Mouse (Mus musculus): ENCODE measurements around the gene Prkag2.
"Not testable (repeated sequence)": the region's sequence is repeated elsewhere in the genome, so short reads cannot be mapped to it uniquely, and the experiment has no call there.

Prkag2 gene

GRCm38 (mm10) chr5:24826056-24826770, 274.2 kb downstream of the Prkag2 start:
- no peak for DNase-seq (ENCODE audit: low spot score in 2 of 2)

- DNase-seq (ENCODE audit: low spot score in 2 of 2): no peak
These were observed 274.9 kb downstream of the Prkag2 start for GRCm38 (mm10) chr5:24825365-24826055.

- DNase-seq (ENCODE audit: low spot score in 2 of 2): no peak
These were observed 276.5 kb downstream of the Prkag2 start for GRCm38 (mm10) chr5:24823864-24824405.

GRCm38 (mm10) chr5:24822781-24823180, 277.7 kb downstream of the Prkag2 start:
- DNase-seq (ENCODE audit: low spot score in 2 of 2): no peak

GRCm38 (mm10) chr5:24822231-24822630, 278.2 kb downstream of the Prkag2 start:
- not testable (repeated sequence) for DNase-seq (ENCODE audit: low spot score in 2 of 2)

GRCm38 (mm10) chr5:24821403-24821841, 279.0 kb downstream of the Prkag2 start:
- no peak for DNase-seq (ENCODE audit: low spot score in 2 of 2)

GRCm38 (mm10) chr5:24820627-24821026, 279.8 kb downstream of the Prkag2 start:
- no peak for DNase-seq (ENCODE audit: low spot score in 2 of 2)

GRCm38 (mm10) chr5:24817191-24817590, 283.3 kb downstream of the Prkag2 start:
- DNase-seq (ENCODE audit: low spot score in 2 of 2): no peak

- DNase-seq (ENCODE audit: low spot score in 2 of 2): no peak
These were observed 286.5 kb downstream of the Prkag2 start for GRCm38 (mm10) chr5:24813946-24814345.

- DNase-seq (ENCODE audit: low spot score in 2 of 2): no peak
These were observed 287.4 kb downstream of the Prkag2 start for GRCm38 (mm10) chr5:24813005-24813404.

Data from spleen, postnatal 10 days (tissue).